In genomic region chr15:43609901-43610300, GRCm38 (mm10) we compare ENCODE assay signal across 20 mouse cellular contexts.
DNase-seq lines count a peak whose midpoint lies in the region; ATAC-seq and TF ChIP-seq lines count a peak whose summit lies in the region.
"Had no signal": no experiment of that assay in that cellular context is flagged by ENCODE, and none has a peak within 500 bp of the region (broad histone marks: within the 10 kb centered on the region; RNA-seq: fewer than 3 reads in every experiment).

No protein-coding gene starts in this region.

- H3K4me3 ChIP-seq in midbrain, postnatal 0 days (ENCODE audit: low read depth, low read length): no peak overlapping the region
- H3K4me3 ChIP-seq in midbrain, embryonic 11.5 days (ENCODE audit: low read depth, low read length): no peak overlapping the region
- H3K4me3 ChIP-seq in kidney, embryonic 14.5 days (ENCODE audit: low read length): no peak overlapping the region
- no peak overlapping the region for H3K4me3 ChIP-seq in midbrain, embryonic 14.5 days (replicated peaks; ENCODE audit: low read depth, low read length)
- H3K4me3 ChIP-seq: forebrain, embryonic 13.5 days; limb, embryonic 13.5 days; liver, embryonic 13.5 days had no signal

- H3K4me2 ChIP-seq in midbrain, postnatal 0 days (ENCODE audit: low read depth, low read length, poor library complexity, severe bottlenecking): no peak overlapping the region
- H3K4me2 ChIP-seq in midbrain, embryonic 11.5 days: no peak overlapping the region
- H3K4me2 ChIP-seq in kidney, embryonic 14.5 days (replicated peaks; ENCODE audit: low read depth, low read length): no peak overlapping the region
- H3K4me2 ChIP-seq in midbrain, embryonic 14.5 days (ENCODE audit: low read length): no peak overlapping the region
- H3K4me2 ChIP-seq: forebrain, embryonic 13.5 days; limb, embryonic 13.5 days; liver, embryonic 13.5 days; lung, embryonic 14.5 days had no signal

- peak; percentile 5 for DNase-seq in heart, adult 11 months
- no peak for DNase-seq in heart, adult 18-20 months
- DNase-seq in midbrain, postnatal 0 days (ENCODE audit: low spot score): peak; percentile 55
- no peak for DNase-seq in midbrain, embryonic 11.5 days (ENCODE audit: low spot score, missing footprints)
- DNase-seq in brain, embryonic 18.5 days (ENCODE audit: low read depth, low spot score): peak; percentile 4
- DNase-seq in midbrain, embryonic 14.5 days: no peak
- DNase-seq: adrenal gland, adult 8-10 months; cerebellum, adult 11-12 months; cerebellum, postnatal 36 days; gastrocnemius, postnatal 25 days; kidney, adult 8-10 months; kidney, postnatal 36 days; liver, embryonic 13.5 days; lung, embryonic 14.5 days; lung, postnatal 36 days; thymus, postnatal 36 days had no signal

- H3K36me3 ChIP-seq in midbrain, postnatal 0 days (ENCODE audit: insufficient read depth, low read length): no peaks in the 10 kb centered on the region
- no peaks in the 10 kb centered on the region for H3K36me3 ChIP-seq in midbrain, embryonic 11.5 days (ENCODE audit: control insufficient read depth, insufficient read depth, low read length)
- no peaks in the 10 kb centered on the region for H3K36me3 ChIP-seq in kidney, embryonic 14.5 days (ENCODE audit: control insufficient read depth, insufficient read depth, low read length)
- H3K36me3 ChIP-seq in midbrain, embryonic 14.5 days (ENCODE audit: control insufficient read depth, insufficient read depth, low read length): no peaks in the 10 kb centered on the region
- H3K36me3 ChIP-seq: limb, embryonic 13.5 days; liver, embryonic 13.5 days had no signal

- WGBS in midbrain, postnatal 0 days: 66% methylated on average over 2 of the region's 2 CpGs
- WGBS in midbrain, embryonic 11.5 days: 74% methylated on average over 2 of the region's 2 CpGs
- 86% methylated on average over 2 of the region's 2 CpGs for WGBS in kidney, embryonic 14.5 days
- WGBS in midbrain, embryonic 14.5 days: 64% methylated on average over 2 of the region's 2 CpGs

- H3K9ac ChIP-seq in midbrain, postnatal 0 days (replicated peaks; ENCODE audit: low read length, poor library complexity, severe bottlenecking): no peak overlapping the region
- no peak overlapping the region for H3K9ac ChIP-seq in midbrain, embryonic 11.5 days (ENCODE audit: low read length)
- no peak overlapping the region for H3K9ac ChIP-seq in kidney, embryonic 14.5 days (ENCODE audit: low read depth, low read length)
- H3K9ac ChIP-seq in midbrain, embryonic 14.5 days (replicated peaks; ENCODE audit: low read length): no peak overlapping the region
- H3K9ac ChIP-seq: forebrain, embryonic 13.5 days; limb, embryonic 13.5 days; liver, embryonic 13.5 days; lung, embryonic 14.5 days had no signal

- no peak for ATAC-seq in midbrain, postnatal 0 days (ENCODE audit: low FRiP score)
- no peak for ATAC-seq in midbrain, embryonic 11.5 days (ENCODE audit: low FRiP score)
- ATAC-seq in kidney, embryonic 14.5 days (ENCODE audit: low FRiP score, low TSS enrichment): no peak
- no peak for ATAC-seq in midbrain, embryonic 14.5 days (ENCODE audit: low FRiP score, low TSS enrichment)
- ATAC-seq: forebrain, embryonic 13.5 days; inflammation-experienced regulatory T-cells, adult 6 months had no signal

- no peaks in the 10 kb centered on the region for H3K4me1 ChIP-seq in midbrain, postnatal 0 days (ENCODE audit: insufficient read depth, low read length)
- no peaks in the 10 kb centered on the region for H3K4me1 ChIP-seq in midbrain, embryonic 11.5 days (ENCODE audit: control insufficient read depth, insufficient read depth, low read length)
- no peaks in the 10 kb centered on the region for H3K4me1 ChIP-seq in kidney, embryonic 14.5 days (ENCODE audit: control insufficient read depth, insufficient read depth, low read length)
- H3K4me1 ChIP-seq in midbrain, embryonic 14.5 days (ENCODE audit: control insufficient read depth, insufficient read depth, low read length): no peaks in the 10 kb centered on the region
- H3K4me1 ChIP-seq: limb, embryonic 13.5 days; liver, embryonic 13.5 days had no signal

- H3K27ac ChIP-seq in midbrain, postnatal 0 days (ENCODE audit: low read depth, low read length): no peak overlapping the region
- H3K27ac ChIP-seq in midbrain, embryonic 11.5 days (ENCODE audit: low read depth, low read length): no peak overlapping the region
- no peak overlapping the region for H3K27ac ChIP-seq in kidney, embryonic 14.5 days (ENCODE audit: low read depth, low read length)
- H3K27ac ChIP-seq in midbrain, embryonic 14.5 days (replicated peaks; ENCODE audit: low read depth, low read length): no peak overlapping the region
- H3K27ac ChIP-seq: forebrain, embryonic 13.5 days; limb, embryonic 13.5 days; liver, embryonic 13.5 days had no signal

- H3K9me3 ChIP-seq in midbrain, postnatal 0 days (ENCODE audit: low read length): no peaks in the 10 kb centered on the region
- no peaks in the 10 kb centered on the region for H3K9me3 ChIP-seq in midbrain, embryonic 11.5 days (ENCODE audit: control insufficient read depth, low read length)
- no peaks in the 10 kb centered on the region for H3K9me3 ChIP-seq in kidney, embryonic 14.5 days (ENCODE audit: control insufficient read depth, low read length)
- H3K9me3 ChIP-seq in midbrain, embryonic 14.5 days (ENCODE audit: control insufficient read depth, low read length): no peaks in the 10 kb centered on the region
- H3K9me3 ChIP-seq: forebrain, embryonic 13.5 days; limb, embryonic 13.5 days; liver, embryonic 13.5 days had no signal

- no peaks in the 10 kb centered on the region for H3K27me3 ChIP-seq in midbrain, postnatal 0 days (ENCODE audit: insufficient read depth, low read length)
- no peaks in the 10 kb centered on the region for H3K27me3 ChIP-seq in midbrain, embryonic 11.5 days (ENCODE audit: control insufficient read depth, insufficient read depth, low read length)
- no peaks in the 10 kb centered on the region for H3K27me3 ChIP-seq in kidney, embryonic 14.5 days (ENCODE audit: control insufficient read depth, insufficient read depth, low read length)
- no peaks in the 10 kb centered on the region for H3K27me3 ChIP-seq in midbrain, embryonic 14.5 days (ENCODE audit: control insufficient read depth, insufficient read depth, low read length)
- H3K27me3 ChIP-seq: forebrain, embryonic 13.5 days; limb, embryonic 13.5 days; liver, embryonic 13.5 days had no signal

- no peak for TF ChIP-seq CTCF in midbrain, postnatal 0 days (IDR thresholded peaks at IDR 0.05)

Comparison
In these comparisons a context has a peak if more than half of its experiments do, and no peak if none do; other contexts are left out.
1. DNase-seq: peak in heart, adult 11 months (single experiment), midbrain, postnatal 0 days (single experiment) and brain, embryonic 18.5 days (single experiment); none in heart, adult 18-20 months (0 of 2), midbrain, embryonic 11.5 days (single experiment) and midbrain, embryonic 14.5 days (single experiment).